Mouse (Mus musculus): ENCODE data around the gene Zfp599. TPM values are rescaled to one million over a fixed set of nuclear protein-coding genes. Genes with fewer than 3 reads are reported as not detected.
"Not testable (repeated sequence)": the region's sequence is repeated elsewhere in the genome, so short reads cannot be mapped to it uniquely, and the experiment has no call there.

Gene Zfp599
- 1 to 10 TPM; 5.1 to 6.3 (median 5.3) TPM for total RNA-seq (2022)

GRCm38 (mm10) chr9:22259184-22260091 lies at the start of gene Zfp599:
Gene Zfp599 (minus strand): TSS chr9:22259895.
- peak; percentile 43 to 68 for DNase-seq (ENCODE audit: low spot score in 2 of 2)

DNA sequence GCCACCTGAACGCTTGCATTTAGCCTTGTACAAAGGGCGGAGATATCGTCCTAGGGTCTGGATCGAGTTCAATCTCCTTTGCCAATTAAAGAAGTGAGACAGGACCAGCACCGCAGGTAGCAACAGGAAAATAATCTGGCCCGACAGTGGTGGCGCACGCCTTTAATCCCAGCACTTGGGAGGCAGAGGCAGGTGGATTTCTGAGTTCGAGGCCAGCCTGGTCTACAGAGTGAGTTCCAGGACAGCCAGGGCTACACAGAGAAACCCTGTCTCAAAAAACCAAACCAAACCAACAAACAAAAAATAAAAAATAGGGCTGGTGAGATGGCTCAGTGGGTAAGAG lies 48.2 kb upstream of the Zfp599 start:
- not testable (repeated sequence) for DNase-seq (ENCODE audit: low spot score in 2 of 2)

GRCm38 (mm10) chr9:22307156-22307919 lies 47.6 kb upstream of the Zfp599 start, which contains the start of gene Zfp810:
Gene Zfp810 (minus strand): TSS chr9:22307648.
- DNase-seq (ENCODE audit: low spot score in 2 of 2) = peak; percentile 94

DNA sequence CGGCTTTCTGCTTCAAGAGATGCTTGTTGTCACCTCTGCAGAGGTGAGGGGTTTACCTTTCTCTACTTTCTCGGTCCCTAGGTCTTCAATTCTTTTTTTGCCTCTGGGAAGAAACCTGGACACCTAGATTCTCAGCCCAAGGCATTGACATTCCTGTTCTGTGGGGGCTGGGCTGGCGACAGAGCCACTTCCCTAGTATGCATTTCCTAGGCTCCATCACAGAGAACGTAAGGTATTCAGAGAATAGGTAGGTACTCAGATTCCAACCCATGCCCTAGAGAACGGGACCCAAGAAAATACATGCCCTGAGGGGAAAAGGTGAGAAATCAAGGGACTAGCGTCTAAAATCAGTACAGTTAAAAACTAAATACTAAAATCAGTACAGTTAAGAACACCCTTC lies 47.0 kb upstream of the Zfp599 start:
- DNase-seq (ENCODE audit: low spot score in 2 of 2) = no peak

DNA sequence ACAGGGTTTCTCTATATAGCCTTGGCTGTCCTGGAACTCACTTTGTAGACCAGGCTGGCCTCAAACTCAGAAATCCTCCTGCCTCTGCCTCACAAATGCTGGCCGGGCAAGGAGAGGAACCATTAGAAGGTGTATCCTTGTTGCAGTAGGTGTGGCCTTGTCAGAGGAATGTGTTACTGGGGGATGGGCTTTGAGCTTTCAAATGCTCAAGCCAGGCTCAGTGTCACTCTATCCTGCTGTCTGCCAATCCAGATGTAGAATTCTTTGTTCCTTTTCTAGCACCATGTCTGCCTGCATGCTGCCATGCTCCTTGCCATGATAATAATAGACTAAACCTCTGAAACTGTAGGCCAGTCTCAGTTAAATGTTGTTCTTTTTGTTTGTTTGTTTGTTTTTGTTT lies 42.5 kb upstream of the Zfp599 start:
- no peak for DNase-seq (ENCODE audit: low spot score in 2 of 2)

DNA sequence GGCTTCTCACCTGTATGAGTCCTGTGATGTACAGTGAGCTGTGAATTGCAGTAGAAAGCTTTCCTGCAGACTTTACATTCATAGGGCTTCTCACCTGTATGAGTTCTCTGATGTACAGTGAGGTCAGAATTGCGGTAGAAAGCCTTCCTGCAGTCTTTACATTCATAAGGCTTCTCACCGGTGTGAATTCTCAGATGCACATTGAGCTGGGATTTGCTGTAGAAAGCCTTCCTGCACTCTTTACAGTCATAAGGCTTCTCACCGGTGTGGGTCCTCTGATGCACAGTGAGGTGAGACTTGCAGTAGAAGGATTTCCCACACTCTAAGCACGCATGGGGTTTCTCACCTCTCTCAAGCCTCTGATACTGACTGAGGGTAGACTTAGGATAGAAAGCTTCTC lies 19.0 kb upstream of the Zfp599 start:
- DNase-seq (ENCODE audit: low spot score in 2 of 2) = no peak

GRCm38 (mm10) chr9:22268886-22269285 lies 9.2 kb upstream of the Zfp599 start:
- DNase-seq (ENCODE audit: low spot score in 2 of 2) = no peak

DNA sequence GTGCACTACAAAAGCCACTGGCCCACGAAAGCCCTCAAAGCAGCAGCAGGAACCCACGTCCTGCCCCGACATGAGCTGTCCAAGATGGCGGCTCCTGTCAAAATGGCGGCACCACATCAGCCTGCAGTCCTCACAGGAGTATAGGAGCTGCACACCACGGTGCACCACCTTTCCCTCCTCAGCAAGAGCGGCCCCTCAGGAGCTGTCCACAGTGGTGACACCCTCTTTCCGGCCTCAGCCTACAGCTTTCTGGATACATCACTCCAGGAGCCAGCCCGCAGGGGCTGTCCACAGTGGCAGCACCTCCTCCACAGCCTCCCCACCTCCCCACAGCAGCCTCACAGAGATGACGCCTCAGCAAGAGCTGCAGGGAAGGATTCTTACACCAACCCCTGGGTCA lies 2.9 kb upstream of the Zfp599 start:
- DNase-seq (ENCODE audit: low spot score in 2 of 2) = no peak

GRCm38 (mm10) chr9:22261594-22261993 lies 1.9 kb upstream of the Zfp599 start:
- DNase-seq (ENCODE audit: low spot score in 2 of 2) = no peak

DNA sequence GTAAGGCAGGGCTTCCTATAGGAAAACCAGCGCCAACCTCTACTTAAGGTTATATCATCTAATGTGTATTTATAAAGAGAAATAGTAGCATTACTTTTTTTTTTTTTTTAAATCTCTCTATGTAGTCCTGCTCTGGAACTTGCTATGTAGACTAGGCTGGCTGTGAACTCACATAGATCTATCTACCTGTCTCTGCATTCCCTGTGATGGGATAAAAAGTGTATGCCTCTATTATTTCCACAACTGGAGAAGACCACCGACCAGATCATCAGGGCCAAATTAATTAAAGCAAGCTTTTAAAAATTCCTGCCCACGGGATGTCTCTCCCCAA lies 362 bp upstream of the Zfp599 start:
- no peak for DNase-seq (ENCODE audit: low spot score in 2 of 2)

DNA sequence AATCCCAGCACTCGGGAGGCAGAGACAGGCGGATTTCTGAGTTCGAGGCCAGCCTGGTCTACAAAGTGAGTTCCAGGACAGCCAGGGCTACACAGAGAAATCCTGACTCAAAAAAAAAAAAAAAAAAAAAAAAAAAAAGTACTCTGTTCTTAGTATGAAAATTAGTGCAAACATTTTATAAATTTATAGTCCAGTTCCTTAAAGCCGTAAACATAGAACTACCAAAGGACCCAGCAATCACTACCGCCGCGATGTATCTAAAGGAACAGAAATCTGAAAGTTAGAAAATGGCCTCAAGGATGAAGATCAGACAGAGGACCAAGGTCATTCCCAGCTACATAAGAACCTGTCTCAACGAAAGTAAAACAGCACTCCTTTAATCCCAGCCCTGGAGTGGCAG lies 911 bp downstream of the Zfp599 start:
- no peak for DNase-seq (ENCODE audit: low spot score in 2 of 2)

DNA sequence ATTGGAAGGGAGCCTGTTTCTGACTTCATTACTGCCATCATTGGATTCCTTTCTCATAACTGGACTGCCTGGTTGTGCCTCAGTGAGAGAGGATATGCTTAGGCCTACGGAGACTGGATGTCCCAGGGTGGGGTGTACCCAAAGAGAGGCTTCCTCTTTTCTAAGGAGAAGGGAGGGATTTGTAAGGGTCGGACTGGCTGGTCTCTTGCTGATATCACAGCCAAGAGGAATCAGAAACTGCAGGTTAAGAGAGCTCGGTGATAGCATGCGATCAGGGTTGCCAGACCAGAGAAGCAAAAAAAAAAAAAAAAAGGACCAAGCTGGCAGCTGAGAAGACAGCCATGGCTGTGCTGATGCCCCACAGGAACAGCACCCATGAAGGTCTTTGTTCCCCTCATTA lies 3.1 kb downstream of the Zfp599 start:
- no peak for DNase-seq (ENCODE audit: low spot score in 2 of 2)

DNA sequence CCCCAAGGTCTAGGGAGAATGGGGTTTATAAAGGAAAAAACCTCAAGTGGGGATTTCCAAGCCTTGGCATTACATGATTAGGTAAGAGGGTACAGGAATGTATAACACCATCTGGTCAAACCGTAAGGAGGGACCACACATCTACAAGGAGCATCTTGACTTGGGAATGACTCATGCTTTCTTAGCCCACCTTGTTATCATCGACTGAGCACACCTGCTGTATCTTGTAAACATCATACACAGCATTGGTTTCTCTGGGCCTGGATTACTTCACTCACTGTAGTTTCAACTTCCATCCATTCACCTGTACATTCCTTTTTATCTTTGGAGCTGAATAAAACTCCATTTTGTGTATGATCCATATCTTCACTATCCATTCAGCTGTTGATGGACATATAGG lies 15.5 kb downstream of the Zfp599 start:
- DNase-seq (ENCODE audit: low spot score in 2 of 2) = no peak

- DNase-seq (ENCODE audit: low spot score in 2 of 2) = no peak
Measured at GRCm38 (mm10) chr9:22240001-22240400, 19.7 kb downstream of the Zfp599 start.

GRCm38 (mm10) chr9:22230556-22230955 lies 29.1 kb downstream of the Zfp599 start:
- no peak for DNase-seq (ENCODE audit: low spot score in 2 of 2)

DNA sequence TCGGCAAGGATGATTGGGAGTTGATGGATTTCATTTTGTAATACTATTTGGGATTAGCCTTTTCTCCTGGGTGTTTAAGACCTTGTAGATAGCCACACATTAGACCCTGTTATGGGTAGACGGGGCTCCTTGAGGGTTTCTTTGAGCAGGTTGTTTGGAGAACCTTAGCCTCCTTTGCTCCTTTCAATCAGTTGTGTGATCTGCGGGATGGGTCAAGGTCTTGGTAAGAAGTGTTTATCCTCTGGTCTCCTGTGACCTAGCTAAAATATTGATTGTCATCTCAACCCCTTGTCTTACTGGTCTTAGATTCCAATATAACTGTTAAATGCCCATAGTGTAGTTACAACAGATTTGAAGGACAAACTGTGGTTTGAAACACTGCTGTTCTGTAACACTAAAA lies 29.6 kb downstream of the Zfp599 start:
- DNase-seq (ENCODE audit: low spot score in 2 of 2) = no peak

DNA sequence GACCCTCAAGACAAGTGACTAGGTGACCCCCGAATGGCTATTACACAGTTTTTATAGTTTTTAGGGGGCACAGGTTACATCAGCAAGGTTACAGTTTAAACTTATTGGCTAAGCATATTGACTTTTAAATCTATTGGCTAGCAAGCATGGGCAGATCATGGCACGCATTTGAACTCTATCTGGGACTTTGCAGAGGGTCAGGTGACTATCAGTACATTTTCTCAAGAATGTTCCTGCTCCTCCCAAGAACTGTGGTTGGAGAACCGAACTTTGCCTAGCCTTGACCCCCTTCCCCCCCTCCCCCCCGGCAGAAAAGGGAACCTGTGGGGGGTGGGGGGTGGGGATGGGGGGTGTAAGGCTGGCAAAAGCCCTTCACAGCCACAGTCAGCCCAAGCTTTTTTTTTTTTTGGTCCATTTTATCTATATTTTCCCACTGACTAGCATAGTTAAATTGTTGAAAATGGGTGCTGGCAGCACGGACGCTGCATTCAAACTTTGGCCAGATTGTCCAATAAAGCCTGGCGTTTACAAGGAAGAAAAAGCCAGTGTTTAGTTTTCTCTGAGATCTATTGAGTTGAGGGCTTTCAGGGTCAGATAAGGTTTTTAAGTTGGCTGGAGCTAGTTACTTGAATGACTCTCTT lies 30.2 kb downstream of the Zfp599 start:
- DNase-seq (ENCODE audit: low spot score in 2 of 2) = no peak

DNA sequence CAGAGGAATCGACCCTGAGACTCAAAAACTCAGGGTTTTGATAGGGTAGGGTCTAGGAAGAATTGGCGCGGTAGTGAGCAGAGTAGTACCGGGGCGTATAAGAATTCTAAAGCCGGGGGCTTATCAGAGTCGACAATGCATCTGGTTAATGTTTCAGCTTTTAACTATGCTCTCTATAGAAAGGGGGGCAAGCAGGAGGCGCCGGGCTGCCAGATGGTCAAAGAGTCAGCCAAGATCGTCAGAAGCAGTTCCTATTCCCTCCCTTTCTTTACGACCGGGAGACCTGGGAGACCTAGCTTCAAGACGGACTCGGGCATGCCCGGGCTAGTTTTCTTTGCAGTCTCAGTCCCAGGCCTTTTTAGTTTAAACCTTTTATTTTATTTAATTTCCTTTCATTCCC lies 32.8 kb downstream of the Zfp599 start:
- no peak for DNase-seq (ENCODE audit: low spot score in 2 of 2)

DNA sequence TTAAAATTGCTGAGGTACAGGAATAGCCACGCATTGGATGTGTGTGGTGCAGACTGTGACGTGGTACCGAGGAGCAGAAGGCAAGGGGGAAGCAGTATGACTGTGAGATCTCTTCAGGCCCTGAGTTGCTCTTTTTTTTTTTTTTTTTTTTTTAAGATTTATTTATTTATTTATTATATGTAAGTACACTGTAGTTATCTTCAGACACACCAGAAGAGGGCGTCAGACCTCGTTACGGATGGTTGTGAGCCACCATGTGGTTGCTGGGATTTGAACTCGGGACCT lies 33.4 kb downstream of the Zfp599 start:
- not testable (repeated sequence) for DNase-seq (ENCODE audit: low spot score in 2 of 2)

- DNase-seq (ENCODE audit: low spot score in 2 of 2) = peak; percentile 98 to 100
Measured at GRCm38 (mm10) chr9:22225581-22226388, 33.9 kb downstream of the Zfp599 start, which contains the start of gene Zfp809. Gene Zfp809 (plus strand): TSS chr9:22225714.
